Mouse (Mus musculus) intestine, embryonic 16.5 days (tissue): ENCODE data around the gene Gm5129. TPM values are rescaled to one million over a fixed set of nuclear protein-coding genes. Genes with fewer than 3 reads are reported as not detected.

Experiments
- ATAC-seq: fragments of 200-750 bp; cut with Nextera tagmentation; 2 replicates; pipeline ENCODE4 v1.8.0; 2017; ENCODE audit warnings: moderate TSS enrichment, moderate library complexity
- H3K27ac ChIP-seq: fragments of 300-500 bp; sonication (generic); 2 replicates; pipeline ENCODE4 v1.5.1; 2014; ENCODE audit warnings: mild to moderate bottlenecking, low read length
- H3K27me3 ChIP-seq: fragments of 300-500 bp; sonication (generic); replicated peaks from 2 replicates; pipeline ENCODE4 v1.6.1; 2014; ENCODE audit warnings: low read length, control low read depth, mixed read lengths; ENCODE audit not compliant: control insufficient read depth, insufficient read depth
- H3K36me3 ChIP-seq: fragments of 300-500 bp; sonication (generic); 2 replicates; pipeline ENCODE4 v1.6.1; 2014; ENCODE audit warnings: low read length, control low read depth; ENCODE audit not compliant: control insufficient read depth, insufficient read depth
- H3K4me1 ChIP-seq: fragments of 300-500 bp; sonication (generic); 2 replicates; pipeline ENCODE4 v1.6.1; 2014; ENCODE audit warnings: low read length, control low read depth, mixed read lengths; ENCODE audit not compliant: control insufficient read depth, insufficient read depth
- H3K4me2 ChIP-seq: fragments of 300-500 bp; sonication (generic); 2 replicates; pipeline ENCODE4 v1.6.1; 2014; ENCODE audit warnings: low read depth, low read length, control low read depth
- H3K4me3 ChIP-seq: fragments of 300-500 bp; sonication (generic); 2 replicates; pipeline ENCODE4 v1.5.1; 2014; ENCODE audit warnings: mild to moderate bottlenecking, low read length
- H3K9ac ChIP-seq: fragments of 300-500 bp; sonication (generic); 2 replicates; pipeline ENCODE4 v1.6.1; 2014; ENCODE audit warnings: low read depth, low read length
- H3K9me3 ChIP-seq: fragments of 300-500 bp; sonication (generic); 2 replicates; pipeline ENCODE4 v1.6.1; 2016; ENCODE audit warnings: low read length, control low read depth; ENCODE audit not compliant: control insufficient read depth
- WGBS: fragments of 180-500 bp; shearing (Covaris S2); extraction: QIAGEN DNeasy Blood & Tissue Kit; methylation state at CpG from one replicate; pipeline ENCODE4 v1.1.7; 2014; 5-methylcytosine and 5-hydroxymethylcytosine counted together
- polyA plus RNA-seq: library from polyadenylated mRNA; unstranded; fragments of >200 nt; fragmentation: Nextera tagmentation; extraction: Ambion mirVana; gene quantifications from 2 replicates; pipeline ENCODE4 v1.2.1, GENCODE M21; 2015

Gm5129 gene
- polyA plus RNA-seq, 1 experiment from 2014 or later = not detected

- Histone ChIP-seq H3K27me3 (no peaks in the 10 kb centered on the region), H3K36me3 (no peaks in the 10 kb centered on the region), H3K4me2 (no peak overlapping the region), H3K4me1 (no peaks in the 10 kb centered on the region), H3K4me3 (no peak overlapping the region), H3K9ac (no peak overlapping the region), H3K9me3 (no peaks in the 10 kb centered on the region), H3K27ac (no peak overlapping the region)
- no peak for ATAC-seq
- 69% methylated on average over 2 of the region's 2 CpGs for WGBS
These were observed 36.1 kb downstream of the Gm5129 start for GRCm38 (mm10) chr5:29699520-29700202.

GRCm38 (mm10) chr5:29698493-29698892, 37.2 kb downstream of the Gm5129 start:
- H3K9ac ChIP-seq = no peak overlapping the region
- WGBS = 71% methylated on average over 4 of the region's 4 CpGs
- H3K4me3 ChIP-seq = no peak overlapping the region
- H3K27ac ChIP-seq = no peak overlapping the region
- no peak overlapping the region for H3K4me2 ChIP-seq
- no peaks in the 10 kb centered on the region for H3K4me1 ChIP-seq
- ATAC-seq = peak; percentile 97
- no peaks in the 10 kb centered on the region for H3K27me3 ChIP-seq
- H3K9me3 ChIP-seq = no peaks in the 10 kb centered on the region
- no peaks in the 10 kb centered on the region for H3K36me3 ChIP-seq

GRCm38 (mm10) chr5:29688352-29688751, 47.4 kb downstream of the Gm5129 start:
- H3K9ac ChIP-seq = no peak overlapping the region
- no peaks in the 10 kb centered on the region for H3K27me3 ChIP-seq
- H3K4me1 ChIP-seq = no peaks in the 10 kb centered on the region
- H3K27ac ChIP-seq = no peak overlapping the region
- no peak overlapping the region for H3K4me2 ChIP-seq
- H3K4me3 ChIP-seq = no peak overlapping the region
- H3K36me3 ChIP-seq = no peaks in the 10 kb centered on the region
- H3K9me3 ChIP-seq = no peaks in the 10 kb centered on the region; the same call in 1 of the 2 replicates
- no peak for ATAC-seq
- WGBS = 51% methylated on average over 7 of the region's 7 CpGs

DNA sequence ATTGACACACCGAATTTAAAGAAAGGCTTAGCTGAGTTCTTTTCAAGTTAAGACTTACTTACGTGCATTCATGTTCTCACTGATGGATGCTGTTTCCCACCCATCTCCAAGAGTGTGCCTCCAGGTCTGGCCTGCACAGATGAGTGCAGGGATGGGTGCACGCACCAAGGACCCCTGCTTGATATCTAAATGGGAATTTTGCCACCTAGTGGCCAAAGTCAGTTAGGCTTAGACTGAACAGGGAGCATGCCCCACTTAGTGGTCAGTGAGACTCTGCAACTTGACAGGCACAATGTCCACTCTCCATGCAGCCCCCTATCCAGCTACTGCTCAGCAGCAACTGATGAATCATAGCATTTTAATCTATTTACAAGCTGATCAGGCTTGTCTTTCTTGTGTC, 48.1 kb downstream of the Gm5129 start:
- WGBS = 60% methylated on average over 3 of the region's 3 CpGs
- no peak overlapping the region for H3K4me2 ChIP-seq
- H3K27me3 ChIP-seq = no peaks in the 10 kb centered on the region
- no peaks in the 10 kb centered on the region; the same call in 1 of the 2 replicates for H3K9me3 ChIP-seq
- H3K27ac ChIP-seq = no peak overlapping the region
- no peaks in the 10 kb centered on the region for H3K4me1 ChIP-seq
- no peak overlapping the region for H3K9ac ChIP-seq
- peak; percentile 40; the same call in 1 of the 2 replicates for ATAC-seq
- H3K36me3 ChIP-seq = no peaks in the 10 kb centered on the region
- H3K4me3 ChIP-seq = no peak overlapping the region

Other genes starting within 250 kb of the Gm5129 start
- gene Ube3c, start 166.7 kb downstream of the Gm5129 start, polyA plus RNA-seq = 8.8 and 9.4 TPM in 2 replicates
- gene Dnajb6, start 248 bp downstream of the Gm5129 start, polyA plus RNA-seq = 103 and 109 TPM in 2 replicates